Mouse (Mus musculus) megakaryocyte, adult 5-6 weeks (primary cell): ENCODE measurements around the gene Sat1. TPM values are rescaled to one million over a fixed set of nuclear protein-coding genes. Genes with fewer than 3 reads are reported as not detected.
A peak's percentile ranks its signal among the peaks of the same experiment; 100 is the strongest.

Experiments
- ATAC-seq: 2 replicates; pipeline ENCODE4 v1.8.0; 2016; ENCODE audit warnings: mild to moderate bottlenecking, inconsistent platforms; ENCODE audit not compliant: poor library complexity, severe bottlenecking
- total RNA-seq, 2 experiments: library from RNA; stranded (forward) in 1 of 2; stranded (reverse) in 1 of 2; fragments of 153-499, 151-499 nt in 1 of 2; fragments of 221-1000, 200-1000 nt in 1 of 2; gene quantifications; 2 replicates each; pipeline versions ENCODE4 v1.2.3 to v1.2.4; 2015 to 2017

The Sat1 gene
- total RNA-seq, 2 experiments from 2014 or later = 801 to 873 TPM

GRCm38 (mm10) chrX:155167667-155168066 lies 48.6 kb downstream of the Sat1 start:
- no peak for ATAC-seq

GRCm38 (mm10) chrX:155166313-155166712 lies 49.9 kb downstream of the Sat1 start:
- no peak for ATAC-seq

GRCm38 (mm10) chrX:155163553-155163952 lies 52.7 kb downstream of the Sat1 start:
- ATAC-seq = peak; percentile 75

Other genes with a start within 250 kb of the Sat1 start
- not detected in 2 replicates for gene Magea8, start 220.6 kb downstream of the Sat1 start, total RNA-seq (2015)
- not detected in 2 replicates for gene Magea8, start 220.6 kb downstream of the Sat1 start, total RNA-seq (2017)
- gene Magea5, start 153.3 kb downstream of the Sat1 start, total RNA-seq (2015) = not detected in 2 replicates
- not detected in 2 replicates for gene Magea5, start 153.3 kb downstream of the Sat1 start, total RNA-seq (2017)
- gene Magea1, start 126.7 kb downstream of the Sat1 start, total RNA-seq (2015) = not detected in 2 replicates
- not detected in 2 replicates for gene Magea1, start 126.7 kb downstream of the Sat1 start, total RNA-seq (2017)
- gene Magea2, start 122.8 kb downstream of the Sat1 start, total RNA-seq (2015) = not detected in 2 replicates
- not detected in 2 replicates for gene Magea2, start 122.8 kb downstream of the Sat1 start, total RNA-seq (2017)
- not detected in 2 replicates for gene Cldn34b2, start 88.0 kb downstream of the Sat1 start, total RNA-seq (2015)
- not detected in 2 replicates for gene Cldn34b2, start 88.0 kb downstream of the Sat1 start, total RNA-seq (2017)
- 105 and 124 TPM in 2 replicates for gene Acot9, start 46.0 kb upstream of the Sat1 start, total RNA-seq (2015)
- 109 and 111 TPM in 2 replicates for gene Acot9, start 46.0 kb upstream of the Sat1 start, total RNA-seq (2017)
- 124 and 167 TPM in 2 replicates for gene Prdx4, start 124.3 kb upstream of the Sat1 start, total RNA-seq (2015)
- 122 and 137 TPM in 2 replicates for gene Prdx4, start 124.3 kb upstream of the Sat1 start, total RNA-seq (2017)